Mouse (Mus musculus) lung, adult 2 months (tissue): ENCODE data around the gene Hipk4.

Source experiments
- CTCF ChIP-seq: fragments of 200-500 bp; IDR thresholded peaks from 2 replicates; pipeline ENCODE4 v1.5.1; 2011; ENCODE audit warnings: mild to moderate bottlenecking, low read length, control low read depth; ENCODE audit not compliant: insufficient read depth
- POLR2A ChIP-seq: fragments of 200-500 bp; IDR thresholded peaks from 2 replicates; pipeline ENCODE4 v1.6.1; 2011; ENCODE audit warnings: low read depth, mild to moderate bottlenecking, control low read depth, low read length, borderline replicate concordance; ENCODE audit errors: extremely low read depth

- no peak for TF ChIP-seq POLR2A
- TF ChIP-seq CTCF = no peak
Observed at GRCm38 (mm10) chr7:27478561-27478960, 44.5 kb upstream of the Hipk4 start.
